Mouse (Mus musculus) thymus, postnatal 36 days (tissue): ENCODE data around the gene Usp24.
A peak's percentile ranks its signal among the peaks of the same experiment; 100 is the strongest.

Source experiments
- DNase-seq, 2 experiments: peaks; one replicate each; pipeline ENCODE4 v3.0.0; 2022; ENCODE audit warnings: mixed read lengths in 2 of 2

Gene Usp24

DNA sequence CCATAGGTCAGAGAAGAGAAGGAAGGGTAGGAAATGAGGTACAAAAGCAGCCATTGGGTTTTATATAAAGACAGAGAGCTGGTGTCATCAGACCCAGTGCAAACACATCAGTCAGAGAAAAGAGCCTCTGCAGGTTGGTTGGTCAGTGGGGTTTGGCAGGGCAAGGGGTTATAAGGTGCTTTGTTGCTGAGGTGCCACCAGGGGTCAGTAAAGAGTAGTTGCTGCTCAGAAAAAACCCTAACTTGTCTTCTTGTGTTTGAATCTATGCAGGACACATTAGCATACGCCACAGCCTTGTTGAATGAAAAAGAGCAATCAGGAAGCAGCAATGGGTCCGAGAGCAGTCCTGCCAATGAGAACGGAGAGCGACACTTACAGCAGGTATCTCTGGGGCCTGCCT, 120.5 kb downstream of the Usp24 start:
- no peak for DNase-seq

DNA sequence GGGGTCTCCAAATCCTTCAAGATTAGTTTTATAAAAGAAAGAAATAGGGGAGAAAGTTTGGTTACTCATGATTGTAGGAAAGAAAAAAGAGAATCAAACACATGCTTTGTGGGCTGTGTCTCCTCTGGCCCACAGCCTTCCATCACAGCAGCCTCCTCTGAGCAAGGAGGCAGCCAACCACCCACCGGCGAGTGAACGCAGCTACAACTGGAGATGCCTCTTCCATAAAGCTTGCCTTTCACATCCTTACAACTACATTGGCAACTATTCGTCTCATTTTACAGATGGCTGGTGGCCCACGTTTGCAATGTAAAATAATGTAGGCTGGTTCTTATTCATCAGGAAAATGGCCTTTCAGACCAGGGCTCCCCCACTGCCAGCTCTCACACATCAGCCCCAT, 121.2 kb downstream of the Usp24 start:
- DNase-seq = no peak

DNA sequence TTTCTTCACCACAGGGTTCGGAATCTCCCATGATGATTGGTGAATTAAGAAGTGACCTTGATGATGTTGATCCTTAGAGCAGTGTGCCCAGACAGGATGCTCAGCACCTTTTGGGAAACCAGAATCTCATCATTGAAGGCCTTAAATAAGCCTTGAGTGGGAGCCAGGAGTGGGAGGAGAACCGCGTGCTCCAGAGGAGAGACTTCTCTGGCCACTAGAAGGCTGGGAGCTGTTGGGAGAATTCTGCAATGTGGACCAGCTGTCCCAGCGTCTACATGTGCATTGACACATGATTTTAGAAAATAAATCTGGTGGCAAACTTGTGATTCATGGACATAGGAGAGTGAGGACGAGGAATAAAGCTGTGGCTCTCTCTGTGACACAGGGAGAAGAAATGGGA, 122.8 kb downstream of the Usp24 start:
- no peak for DNase-seq

DNA sequence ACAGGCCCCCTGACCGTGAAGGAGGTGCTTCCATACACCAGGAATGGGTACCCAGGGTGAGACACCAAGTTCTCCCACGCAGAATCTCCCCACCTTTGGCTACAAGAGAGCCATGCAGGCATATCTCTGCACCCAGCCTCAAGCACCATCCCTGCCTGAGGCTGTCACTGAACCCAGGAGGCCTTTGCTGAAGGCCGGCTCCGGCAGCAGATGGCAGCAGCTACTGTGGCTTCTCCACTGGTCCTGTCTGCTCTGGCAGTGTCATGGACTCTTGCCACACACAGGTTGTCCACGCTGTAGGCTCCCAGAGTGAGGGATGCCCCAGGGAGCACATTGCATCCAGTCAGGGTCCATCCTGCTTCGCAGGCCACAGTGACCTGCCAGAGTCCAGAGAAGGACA, 127.2 kb downstream of the Usp24 start:
- DNase-seq = no peak

DNA sequence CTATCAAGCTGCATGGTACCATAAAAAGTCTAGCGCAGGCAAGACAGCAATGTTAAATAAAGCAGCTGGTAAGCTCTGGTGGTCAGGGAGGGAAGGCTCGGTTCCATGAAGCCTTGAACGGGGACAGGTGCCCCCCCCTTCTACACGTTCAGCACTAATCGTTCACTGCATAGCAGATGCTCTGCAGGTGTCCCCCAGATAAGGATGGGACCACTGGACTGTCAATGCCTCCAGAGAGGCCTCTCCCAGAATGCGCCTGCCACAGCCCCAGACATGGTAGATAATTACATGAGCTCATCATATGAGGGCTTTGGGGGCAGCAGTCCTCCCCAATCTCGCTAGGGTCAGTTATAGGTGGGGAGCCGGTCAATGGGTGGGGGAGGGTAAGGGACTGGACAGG, 133.3 kb downstream of the Usp24 start:
- no peak for DNase-seq

DNA sequence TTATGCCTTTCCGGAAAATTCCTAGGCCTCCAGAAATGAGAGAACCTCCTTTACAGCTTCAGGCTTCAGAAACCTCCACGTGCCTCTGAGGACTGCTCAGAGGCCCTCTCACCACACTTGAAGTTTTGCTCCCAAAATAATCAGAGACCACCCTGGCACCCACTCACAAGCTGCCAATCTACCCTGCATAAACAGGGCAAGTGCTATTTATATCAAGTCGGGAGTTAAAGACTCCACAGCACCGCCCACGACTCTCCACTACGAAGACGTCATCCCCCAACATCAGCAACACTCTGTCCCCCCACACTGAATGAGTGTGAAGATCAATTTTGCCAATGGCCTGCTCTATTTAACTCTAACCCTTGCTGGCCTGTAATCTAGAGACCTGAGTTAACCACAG, 136.4 kb downstream of the Usp24 start:
- DNase-seq = no peak

DNA sequence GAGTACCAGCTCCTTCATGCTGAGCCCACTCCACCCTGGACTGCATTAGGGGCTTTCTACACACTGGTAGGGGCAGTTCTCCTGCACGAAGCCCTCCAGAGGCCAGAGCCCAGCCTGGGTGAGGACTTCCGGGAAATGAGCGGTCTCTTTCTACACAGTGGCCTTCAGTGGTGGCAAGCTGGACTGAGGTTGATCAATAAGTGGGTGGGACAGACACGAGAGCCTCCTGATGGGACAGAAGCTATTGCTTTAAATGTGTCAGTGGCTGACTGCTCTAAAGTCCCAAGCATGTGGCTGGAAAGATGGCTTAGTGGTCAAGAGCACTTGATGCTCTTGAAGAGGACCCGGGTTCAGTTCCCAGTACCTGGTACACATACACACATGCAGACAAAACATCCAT, 137.1 kb downstream of the Usp24 start:
- DNase-seq = no peak

DNA sequence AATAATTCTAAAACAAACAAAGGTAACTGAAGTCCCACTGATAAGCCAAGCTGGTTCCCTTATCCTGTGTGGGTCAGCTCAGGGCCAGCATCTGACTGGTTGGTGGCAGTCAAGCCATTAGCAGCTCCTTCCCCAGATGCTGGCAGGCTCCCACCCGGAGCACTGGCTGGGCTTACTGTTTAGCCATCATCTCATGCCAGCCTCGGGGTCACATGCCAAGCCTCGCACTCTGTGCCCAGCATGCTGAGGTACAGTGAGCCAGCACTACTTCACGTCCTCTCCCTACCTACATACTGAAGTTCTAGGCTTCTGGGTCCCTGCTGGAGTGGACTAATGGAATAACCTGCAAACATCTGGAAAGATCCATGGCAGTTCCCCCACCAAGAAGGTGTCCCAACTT, 137.5 kb downstream of the Usp24 start:
- no peak for DNase-seq

DNA sequence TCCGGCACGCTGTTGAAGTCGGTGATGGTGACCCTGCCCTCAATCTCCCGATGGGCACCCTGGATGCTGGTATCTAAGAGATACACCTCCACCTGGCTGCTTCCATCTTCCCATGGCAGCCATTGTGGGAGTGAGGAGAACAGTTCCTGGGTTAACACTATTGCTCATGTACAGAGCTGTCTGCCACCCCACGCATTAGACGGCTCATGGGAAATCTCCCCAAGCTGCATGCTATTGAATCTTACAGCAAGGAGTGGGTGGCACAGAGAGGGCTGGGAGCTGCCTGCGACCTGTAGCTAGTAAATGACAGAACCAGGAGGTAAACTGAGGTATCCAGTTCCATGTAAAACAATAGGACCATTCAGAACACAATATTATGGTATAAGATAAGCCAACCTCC, 138.5 kb downstream of the Usp24 start:
- no peak for DNase-seq

DNA sequence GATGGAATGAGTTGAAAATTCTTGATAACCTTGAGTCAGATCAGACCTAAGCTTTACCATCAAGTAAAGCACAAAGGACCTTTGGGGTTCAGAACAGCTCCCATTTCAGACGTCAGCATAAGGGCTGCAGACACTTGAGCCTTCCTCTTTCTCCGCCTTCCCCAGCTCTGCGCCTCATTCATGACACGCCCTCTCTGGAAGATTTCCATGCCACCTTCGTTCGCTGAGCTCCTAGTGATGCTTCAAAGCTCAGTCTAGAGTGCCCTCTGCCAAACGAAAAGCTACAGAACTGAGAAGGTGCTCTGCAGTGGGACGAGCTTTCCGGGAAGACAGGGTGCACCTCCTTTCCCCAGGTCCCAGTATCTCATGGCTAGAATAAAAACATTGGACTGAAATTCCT, 146.0 kb downstream of the Usp24 start:
- DNase-seq = no peak

DNA sequence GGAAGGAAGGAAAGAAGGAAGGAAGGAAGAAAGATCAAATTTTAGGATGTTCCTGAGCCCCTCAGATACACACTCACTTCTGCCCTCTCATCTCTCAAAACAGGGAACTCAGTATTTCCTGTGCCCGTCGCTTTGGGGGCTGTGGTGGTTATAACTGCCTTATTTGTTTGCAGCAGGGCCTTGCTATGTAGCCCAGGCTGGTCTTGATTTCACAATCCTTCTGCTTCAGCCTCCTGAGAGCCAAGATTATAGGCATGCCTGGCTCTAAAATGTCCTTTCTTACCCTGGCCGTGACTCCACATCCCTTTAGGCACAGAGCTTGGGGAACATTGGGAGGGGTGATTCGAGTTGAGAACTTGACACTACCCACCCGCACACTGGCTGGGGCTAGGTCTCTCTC, 146.5 kb downstream of the Usp24 start:
- no peak for DNase-seq

DNA sequence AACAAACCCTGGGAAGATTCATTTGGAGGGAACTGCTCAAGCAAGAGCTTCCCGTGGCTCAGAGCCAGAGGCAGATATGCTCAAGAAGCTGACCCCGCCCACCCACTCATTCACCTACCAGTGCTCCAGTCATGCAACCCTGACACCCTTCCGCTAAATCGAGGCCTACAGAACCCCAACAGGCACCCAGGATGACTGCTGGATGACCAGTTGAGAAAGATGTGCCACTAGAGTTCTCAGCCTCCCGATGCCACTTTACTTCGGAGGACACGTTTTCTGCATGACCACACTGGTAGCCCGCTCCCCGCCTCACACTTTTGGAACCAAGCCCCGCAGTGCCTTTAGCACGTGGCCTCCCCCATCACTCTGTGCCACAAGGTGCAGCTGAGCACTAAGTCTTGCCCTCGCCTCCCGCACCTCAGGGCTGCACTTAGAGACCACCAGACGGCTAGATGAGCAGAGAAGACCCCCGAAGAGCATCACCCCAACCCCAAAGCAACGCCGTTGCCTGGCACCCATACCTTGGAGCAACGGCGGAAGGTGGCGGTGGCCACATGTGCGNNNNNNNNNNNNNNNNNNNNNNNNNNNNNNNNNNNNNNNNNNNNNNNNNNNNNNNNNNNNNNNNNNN, 147.3 kb downstream of the Usp24 start:
- no peak for DNase-seq

DNA sequence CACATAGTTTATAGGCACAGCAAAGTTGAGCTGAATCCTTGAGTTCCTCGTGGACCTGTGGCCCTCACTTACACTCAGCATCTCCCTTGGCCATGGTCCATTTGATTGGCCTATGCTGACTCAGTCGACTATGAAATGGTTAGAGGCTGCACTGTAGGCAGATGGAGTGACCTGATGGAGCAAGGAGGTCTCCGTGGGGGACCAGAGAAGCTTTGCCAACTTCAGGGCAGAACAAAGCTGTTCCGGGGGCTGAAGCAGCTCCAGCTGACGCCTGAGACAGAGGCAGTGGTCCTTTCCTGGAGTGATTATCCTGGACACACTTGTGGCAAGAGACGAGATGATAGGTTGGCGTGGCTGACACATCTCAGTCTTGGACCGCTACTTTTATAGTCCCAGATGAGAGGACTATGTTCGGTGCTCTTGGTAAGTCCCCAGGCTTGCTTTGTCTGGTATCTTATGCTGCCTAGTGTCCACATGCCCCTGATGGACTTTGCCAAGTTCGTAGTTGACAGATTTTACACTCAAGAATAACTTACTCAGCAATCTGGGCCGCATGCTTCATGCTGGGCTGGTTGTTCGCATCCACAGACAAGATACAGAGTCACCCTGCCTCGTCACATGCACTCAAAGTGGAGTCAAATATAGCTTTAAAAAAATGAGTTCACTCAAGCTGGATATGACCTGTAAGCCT, 151.6 kb downstream of the Usp24 start:
- no peak for DNase-seq

DNA sequence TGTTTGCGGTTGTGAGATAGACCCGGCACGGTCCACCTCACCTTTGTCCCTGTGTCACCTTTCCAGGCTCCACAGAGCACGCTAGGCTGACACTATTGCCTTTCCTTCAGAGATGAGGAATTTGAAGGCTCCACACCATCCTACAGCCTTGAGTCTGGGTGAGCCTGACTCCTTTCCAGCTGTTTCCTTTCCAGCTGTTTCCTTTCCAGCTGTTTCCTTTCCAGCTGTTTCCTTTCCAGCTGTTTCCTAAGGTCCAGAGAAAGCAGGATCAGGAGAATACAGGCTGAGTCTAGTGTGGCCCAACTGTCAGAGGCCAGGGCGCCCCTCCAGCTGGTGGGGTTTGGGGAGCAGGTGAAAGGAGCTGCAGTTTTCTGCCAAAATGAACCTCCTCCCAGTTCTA, 154.9 kb downstream of the Usp24 start:
- no peak for DNase-seq

DNA sequence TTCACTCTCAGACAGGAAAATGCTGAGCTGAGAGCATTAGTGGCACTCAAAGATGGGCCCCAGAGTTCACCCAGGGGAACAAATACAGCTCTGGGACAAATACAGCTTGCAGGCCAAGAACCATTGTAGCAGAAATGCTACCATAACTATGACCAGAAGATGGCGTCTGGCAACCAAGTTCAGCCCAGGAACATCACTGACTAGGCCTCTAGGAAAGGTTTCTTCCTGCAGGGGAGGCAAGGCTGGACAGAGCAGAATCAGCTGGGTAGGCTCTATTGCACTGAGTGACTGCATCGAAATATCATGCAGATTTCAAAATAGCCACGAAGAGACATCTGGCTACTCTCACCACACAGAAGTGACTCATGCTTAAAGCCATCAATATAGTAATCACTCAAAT, 156.3 kb downstream of the Usp24 start:
- DNase-seq = peak; percentile 19 to 24

DNA sequence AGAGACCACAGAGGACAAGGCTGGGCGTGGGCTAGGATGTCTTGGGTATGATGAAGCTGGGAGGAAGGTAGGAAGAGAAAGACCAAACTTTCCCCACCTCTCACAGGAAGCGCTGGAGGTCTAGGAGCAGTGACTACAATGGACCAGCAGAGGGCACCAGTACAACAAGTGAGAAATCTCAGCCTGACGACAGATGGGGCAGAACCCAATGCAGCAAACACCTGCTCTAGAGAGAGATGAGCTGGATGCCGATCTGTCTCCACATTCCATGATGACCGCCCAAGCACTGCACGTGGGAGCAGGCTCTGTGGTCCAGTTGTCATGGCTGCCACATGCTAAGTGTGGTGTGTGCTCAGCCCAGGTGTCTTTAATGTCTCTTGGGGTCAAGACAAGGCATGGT, 158.2 kb downstream of the Usp24 start:
- DNase-seq = peak; percentile 45 to 48

DNA sequence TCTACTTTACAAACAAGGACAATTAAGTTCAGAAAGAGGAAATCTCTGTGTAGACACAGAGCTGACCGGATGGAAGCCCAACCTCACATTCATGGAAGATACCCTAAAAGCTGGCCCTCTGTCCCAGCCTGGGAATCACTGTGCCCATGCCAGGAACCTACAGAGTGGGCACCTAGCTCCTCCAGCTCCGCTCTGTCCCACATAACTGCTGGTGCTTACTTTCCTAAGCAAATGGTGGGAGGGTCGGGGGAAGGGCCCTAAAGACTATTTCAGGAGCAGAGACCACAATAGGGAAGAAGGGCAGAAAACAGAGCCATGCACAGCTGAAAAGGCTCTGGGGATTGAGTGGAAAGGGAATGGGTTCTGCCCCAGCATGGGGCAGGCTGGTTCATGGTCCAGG, 164.5 kb downstream of the Usp24 start:
- DNase-seq = no peak

DNA sequence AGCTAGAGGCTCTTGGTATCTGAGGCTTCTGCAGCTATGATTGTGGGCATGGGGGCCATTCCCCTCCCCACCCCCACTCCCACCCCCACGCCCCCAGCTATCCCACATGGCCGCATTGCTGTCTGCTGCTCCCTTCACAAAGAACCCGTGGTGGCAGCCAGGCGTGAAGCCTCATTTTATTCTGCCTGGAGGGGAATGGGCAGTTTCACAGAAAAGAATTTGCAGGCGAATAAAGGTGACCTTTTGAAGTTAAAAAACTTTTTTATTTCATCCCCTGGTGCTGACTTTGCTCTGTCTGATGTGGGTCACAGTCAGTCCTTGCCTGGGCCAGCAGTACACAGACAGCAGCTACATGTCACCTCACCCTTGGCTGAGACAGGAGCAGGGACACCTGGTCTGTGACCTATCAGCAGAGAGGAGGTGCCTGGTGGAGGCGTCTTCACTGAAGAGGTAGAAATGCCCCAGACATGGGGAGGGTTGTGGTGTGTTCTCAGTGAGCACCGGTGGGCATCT, 167.3 kb downstream of the Usp24 start:
- no peak for DNase-seq

DNA sequence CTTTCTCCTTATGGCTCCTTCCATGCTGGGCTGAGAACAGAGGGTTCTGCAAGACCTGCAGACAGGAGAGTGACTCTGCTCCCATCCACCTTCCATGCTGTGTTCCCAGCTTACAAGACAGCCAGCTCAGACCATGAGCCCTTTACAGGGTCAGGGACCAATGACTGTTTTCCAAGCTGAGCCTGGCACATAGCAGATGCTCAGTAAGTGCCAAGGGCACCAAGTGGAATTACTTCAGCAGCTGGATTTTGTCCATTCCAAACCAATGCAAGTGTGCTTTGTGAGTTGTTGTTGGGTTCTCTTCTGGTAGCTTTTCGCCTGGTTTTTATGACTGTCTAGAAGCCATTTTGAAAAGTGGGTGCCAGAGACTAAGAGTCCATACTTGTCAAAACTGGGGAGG, 167.8 kb downstream of the Usp24 start:
- no peak for DNase-seq

DNA sequence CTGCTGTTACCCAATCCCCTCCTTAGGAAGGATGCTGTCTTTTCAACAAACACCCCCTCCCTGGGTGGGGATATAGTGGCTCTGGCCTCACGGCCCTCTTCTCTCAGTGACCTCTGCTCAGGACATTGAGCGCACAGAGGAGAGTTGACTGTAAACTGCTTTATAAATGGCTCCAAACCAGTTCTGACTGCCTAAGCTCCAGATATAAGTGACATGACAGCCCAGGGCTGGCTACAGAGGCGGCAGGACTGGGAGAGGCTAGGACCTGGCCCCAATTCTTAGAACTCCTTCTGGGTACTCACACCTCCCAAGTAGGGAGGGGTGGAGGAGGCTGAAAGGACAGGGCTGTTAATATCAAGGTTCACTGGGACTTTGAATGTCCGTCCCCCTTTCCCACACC, 174.6 kb downstream of the Usp24 start:
- no peak for DNase-seq
